Mouse (Mus musculus): Measurements from ENCODE around the gene AU040320. TPM values are rescaled to one million over a fixed set of nuclear protein-coding genes. Genes with fewer than 3 reads are reported as not detected.

AU040320 gene
- polyA plus RNA-seq (2012; rRNA removed) (4.7 and 5.9 TPM in 2 replicates), polyA plus RNA-seq (2014; fragmentation: Nextera tagmentation; extraction: Ambion mirVana) (6.0 and 7.5 TPM in 2 replicates)

DNA sequence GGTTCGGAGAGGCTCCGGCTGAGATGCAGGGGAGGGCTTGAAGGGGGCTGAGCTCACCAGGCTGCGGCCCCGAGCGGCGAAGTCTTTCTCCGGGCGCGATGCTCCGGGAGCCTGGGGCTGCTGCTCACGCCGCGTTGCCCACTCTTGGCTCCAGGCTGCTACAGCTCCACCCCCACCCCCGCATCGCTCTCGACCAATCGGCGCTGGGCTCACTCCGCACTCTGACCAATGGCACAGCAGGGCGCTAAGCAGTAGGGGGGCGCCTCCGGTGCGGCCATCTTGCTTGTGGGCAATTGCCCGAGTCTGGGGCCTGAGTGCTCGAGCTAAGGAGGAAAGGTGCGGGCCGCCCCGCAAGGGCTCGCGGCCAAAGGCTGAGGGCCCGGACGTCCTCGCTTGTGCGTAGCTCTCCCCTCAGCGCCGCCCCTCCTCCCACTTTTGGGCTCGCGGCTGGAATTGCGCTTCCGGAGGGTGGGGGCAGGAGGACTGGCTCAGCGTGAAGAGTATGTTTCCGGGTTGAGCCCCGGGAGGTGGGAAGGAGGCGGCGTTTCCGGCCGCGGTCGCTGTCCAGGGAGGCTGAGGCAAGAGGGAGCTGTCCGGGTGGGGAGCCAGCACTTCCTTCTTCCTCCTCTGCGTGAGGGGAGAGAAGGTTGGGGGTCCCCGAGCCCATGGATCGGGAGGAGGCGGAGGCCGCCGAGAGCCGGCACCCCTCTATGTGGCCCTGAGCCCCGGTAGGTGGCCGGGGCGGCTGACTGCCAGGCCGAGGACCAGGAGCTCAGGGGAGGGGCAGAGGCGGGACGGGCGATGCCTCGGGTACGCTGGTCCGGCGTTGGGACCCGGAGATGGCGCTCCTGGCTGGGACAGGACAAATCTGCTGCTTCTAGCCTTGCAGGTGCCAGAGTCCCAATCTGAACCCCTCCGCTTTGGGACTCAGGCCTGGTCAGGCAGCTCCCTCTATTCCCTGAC lies at the start of gene AU040320, which contains the start of gene Ncdn:
Gene AU040320 (plus strand): TSS at position 277 of the 963 bp plus-strand sequence.
Gene Ncdn (minus strand): TSS at position 171 of the 963 bp plus-strand sequence.
- Histone ChIP-seq H3K9me3 (ENCODE audit: control insufficient read depth, low read length) (no peaks in the 10 kb centered on the region), H3K4me2 (ENCODE audit: low read depth) (peak within 1 kb of the TSS; percentile 92), H3K27ac (no peak within 1 kb of the TSS), H3K36me3 (replicated peaks; ENCODE audit: control insufficient read depth, insufficient read depth, low read depth) (no peaks in the 10 kb centered on the region; the same call in none of the 2 replicates), H3K27me3 (ENCODE audit: control insufficient read depth, insufficient read depth, low read length) (no peaks in the 10 kb centered on the region), H3K4me3 (ENCODE audit: insufficient read depth in 1 of 2, low read depth in 2 of 2, low read length in 2 of 2) (peak within 1 kb of the TSS; percentile 79), H3K4me1 (replicated peaks; ENCODE audit: control insufficient read depth in 2 of 2, insufficient read depth in 2 of 2, low read length in 1 of 2) (peaks cover 0 to 7% of the 10 kb centered on the region in 2 experiments), H3K9ac (replicated peaks) (peak within 1 kb of the TSS; percentile 74)
- WGBS (ENCODE audit: insufficient replicate concordance) = under 1% methylated on average over 69 of the region's 71 CpGs
- ATAC-seq (ENCODE audit: insufficient read depth) = peak; percentile 99
- TF ChIP-seq EP300 (IDR thresholded peaks at IDR 0.05; ENCODE audit: low read depth) (0 out of 2 replicates have a peak, but pooled peaks have one; percentile 48), CTCF (IDR thresholded peaks at IDR 0.05; ENCODE audit: low read depth) (no peak)
- peak; percentile 89 to 92 (median 89) for DNase-seq (ENCODE audit: low read depth in 3 of 3, low spot score in 3 of 3)

GRCm38 (mm10) chr4:126706630-126707438 lies 46.5 kb upstream of the AU040320 start:
- Histone ChIP-seq H3K9ac (replicated peaks) (no peak overlapping the region), H3K36me3 (replicated peaks; ENCODE audit: control insufficient read depth, insufficient read depth, low read depth) (peaks cover 50% of the 10 kb centered on the region), H3K4me3 (ENCODE audit: insufficient read depth in 1 of 2, low read depth in 2 of 2, low read length in 2 of 2) (no peak overlapping the region)

DNA sequence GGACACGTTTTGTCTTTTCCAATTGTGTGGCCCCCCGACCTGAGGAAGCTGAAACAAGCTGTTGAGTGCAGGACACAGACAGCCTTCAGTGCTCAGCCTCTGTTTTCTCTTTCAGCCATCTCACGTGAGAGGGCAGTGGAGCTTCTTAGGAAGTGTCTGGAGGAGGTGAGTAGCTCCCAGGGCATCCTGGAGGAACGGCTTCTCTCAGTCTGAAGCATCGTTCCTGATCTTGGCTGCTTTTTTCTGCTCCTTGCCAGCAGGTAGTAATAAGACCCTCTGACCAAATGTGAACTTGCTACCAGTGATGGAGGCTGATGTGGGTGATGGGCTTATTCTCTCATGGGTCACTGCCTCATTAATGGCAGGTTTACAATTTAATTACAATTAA lies 45.9 kb upstream of the AU040320 start:
- no peak overlapping the region for H3K27ac ChIP-seq
- 65% methylated on average over 5 of the region's 5 CpGs for WGBS (ENCODE audit: insufficient replicate concordance)
- TF ChIP-seq CTCF (IDR thresholded peaks at IDR 0.05; ENCODE audit: low read depth) = no peak
- TF ChIP-seq EP300 (IDR thresholded peaks at IDR 0.05; ENCODE audit: low read depth) = no peak
- no peak overlapping the region for H3K4me3 ChIP-seq (ENCODE audit: insufficient read depth in 1 of 2, low read depth in 2 of 2, low read length in 2 of 2)
- ATAC-seq (ENCODE audit: insufficient read depth) (no peak), DNase-seq (ENCODE audit: low read depth in 3 of 3, low spot score in 3 of 3) (no peak)
- no peaks in the 10 kb centered on the region for H3K27me3 ChIP-seq (ENCODE audit: control insufficient read depth, insufficient read depth, low read length)
- no peak overlapping the region for H3K4me2 ChIP-seq (ENCODE audit: low read depth)
- H3K9ac ChIP-seq (replicated peaks) = no peak overlapping the region
- H3K9me3 ChIP-seq (ENCODE audit: control insufficient read depth, low read length) = no peaks in the 10 kb centered on the region
- no peaks in the 10 kb centered on the region for H3K4me1 ChIP-seq (replicated peaks; ENCODE audit: control insufficient read depth in 2 of 2, insufficient read depth in 2 of 2, low read length in 1 of 2)
- H3K36me3 ChIP-seq (replicated peaks; ENCODE audit: control insufficient read depth, insufficient read depth, low read depth) = peaks cover 52% of the 10 kb centered on the region

More at GRCm38 (mm10) chr4:126706630-126707438, 46.5 kb upstream of the AU040320 start:
- H3K4me1 ChIP-seq (replicated peaks; ENCODE audit: control insufficient read depth in 2 of 2, insufficient read depth in 2 of 2, low read length in 1 of 2) = no peaks in the 10 kb centered on the region
- H3K27ac ChIP-seq = no peak overlapping the region
- TF ChIP-seq CTCF (IDR thresholded peaks at IDR 0.05; ENCODE audit: low read depth) (no peak), EP300 (IDR thresholded peaks at IDR 0.05; ENCODE audit: low read depth) (no peak)
- 78% methylated on average over 12 of the region's 12 CpGs for whole genome bisulfite sequencing (ENCODE audit: insufficient replicate concordance)
- H3K27me3 ChIP-seq (ENCODE audit: control insufficient read depth, insufficient read depth, low read length) = no peaks in the 10 kb centered on the region
- H3K9me3 ChIP-seq (ENCODE audit: control insufficient read depth, low read length) = no peaks in the 10 kb centered on the region
- H3K4me2 ChIP-seq (ENCODE audit: low read depth) = no peak overlapping the region
- DNase-seq (ENCODE audit: low read depth in 3 of 3, low spot score in 3 of 3) (no peak), ATAC-seq (ENCODE audit: insufficient read depth) (no peak)

- no peak for ATAC-seq (ENCODE audit: insufficient read depth)
- Histone ChIP-seq H3K9me3 (ENCODE audit: control insufficient read depth, low read length) (no peaks in the 10 kb centered on the region), H3K27ac (no peak overlapping the region), H3K4me2 (ENCODE audit: low read depth) (no peak overlapping the region), H3K4me3 (ENCODE audit: insufficient read depth in 1 of 2, low read depth in 2 of 2, low read length in 2 of 2) (no peak overlapping the region), H3K27me3 (ENCODE audit: control insufficient read depth, insufficient read depth, low read length) (peaks cover 78% of the 10 kb centered on the region), H3K9ac (replicated peaks) (no peak overlapping the region), H3K36me3 (replicated peaks; ENCODE audit: control insufficient read depth, insufficient read depth, low read depth) (no peaks in the 10 kb centered on the region), H3K4me1 (replicated peaks; ENCODE audit: control insufficient read depth in 2 of 2, insufficient read depth in 2 of 2, low read length in 1 of 2) (no peaks in the 10 kb centered on the region)
- DNase-seq (ENCODE audit: low read depth in 3 of 3, low spot score in 3 of 3) = no peak
- WGBS (ENCODE audit: insufficient replicate concordance) = 5% methylated on average over 18 of the region's 18 CpGs
- TF ChIP-seq EP300 (IDR thresholded peaks at IDR 0.05; ENCODE audit: low read depth) = no peak
Observed at GRCm38 (mm10) chr4:126732111-126732510, 21.2 kb upstream of the AU040320 start.

Measured in liver, embryonic 14.5 days (tissue).